Mouse (Mus musculus) heart, adult 9 months (tissue): ENCODE measurements around the gene Cacna2d1.

ENCODE experiments used
- DNase-seq, 2 experiments: peaks; one replicate each; pipeline ENCODE4 v3.0.0; 2022; ENCODE audit warnings: low spot score in 2 of 2

Gene Cacna2d1

DNA sequence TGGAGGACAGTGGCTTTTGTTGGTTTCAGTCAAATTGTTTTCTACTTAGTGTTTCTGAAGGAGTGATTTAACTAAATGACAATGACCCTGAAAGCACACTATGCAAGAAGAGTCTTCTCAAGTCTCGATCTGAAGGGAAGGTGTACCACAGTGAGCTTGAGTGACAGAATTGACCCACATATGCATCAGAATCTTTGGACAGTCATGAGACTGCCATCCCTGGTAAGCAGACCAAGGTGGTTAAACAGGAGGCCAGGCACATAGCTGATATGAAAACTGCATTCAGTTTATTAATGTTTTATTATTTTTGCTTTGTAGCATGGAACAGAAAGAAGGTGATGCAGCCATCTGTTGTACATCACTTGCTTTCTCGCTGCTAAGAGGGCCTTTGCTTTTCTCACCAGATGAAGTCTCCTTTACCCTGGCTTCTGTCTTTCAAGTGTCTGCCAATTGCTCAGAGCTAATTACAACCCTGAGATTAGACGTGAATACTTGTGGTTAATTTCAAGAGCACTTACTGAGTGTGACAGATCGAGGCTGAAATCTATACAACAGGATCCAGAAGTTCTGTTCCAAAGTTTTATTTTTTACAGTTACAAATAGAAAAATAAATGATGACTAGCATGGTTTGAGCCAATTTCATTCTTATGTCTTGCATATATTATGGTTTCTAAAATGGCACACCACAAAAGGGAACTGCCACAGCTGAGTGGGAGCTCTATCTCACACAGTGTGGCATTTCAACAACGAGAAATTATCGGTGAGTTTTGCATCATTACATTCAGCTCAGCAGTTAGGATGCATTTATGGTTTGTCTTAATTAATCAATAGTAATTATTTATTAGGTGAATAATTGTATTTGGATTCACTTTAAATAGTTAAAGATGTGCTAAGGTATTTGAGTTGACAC, 221.1 kb downstream of the Cacna2d1 start:
- DNase-seq: peak in 1 of 2 experiments; percentile 7

DNA sequence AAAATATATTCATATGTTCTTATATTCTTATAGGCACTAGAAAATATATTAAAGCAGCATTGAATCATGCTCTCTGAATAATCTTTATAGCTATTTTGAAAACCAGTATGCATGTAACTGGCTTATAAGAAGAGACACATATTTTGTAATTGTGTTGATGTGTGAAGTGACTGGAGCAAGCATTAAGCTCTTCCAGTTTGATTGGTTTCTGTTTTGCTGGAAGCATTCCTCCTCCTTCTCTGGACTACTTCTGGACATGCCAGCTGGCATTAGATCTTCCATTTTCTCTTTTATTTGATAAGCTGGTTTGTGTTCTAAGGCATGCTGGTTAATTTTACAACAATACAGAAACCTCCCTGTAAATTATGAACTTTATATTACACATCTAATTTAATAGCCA, 228.8 kb downstream of the Cacna2d1 start:
- no peak for DNase-seq

- DNase-seq: no peak
These were observed 231.8 kb downstream of the Cacna2d1 start for GRCm38 (mm10) chr5:16166117-16166867.

- DNase-seq: no peak
These were observed 232.4 kb downstream of the Cacna2d1 start for GRCm38 (mm10) chr5:16166868-16167267.

DNA sequence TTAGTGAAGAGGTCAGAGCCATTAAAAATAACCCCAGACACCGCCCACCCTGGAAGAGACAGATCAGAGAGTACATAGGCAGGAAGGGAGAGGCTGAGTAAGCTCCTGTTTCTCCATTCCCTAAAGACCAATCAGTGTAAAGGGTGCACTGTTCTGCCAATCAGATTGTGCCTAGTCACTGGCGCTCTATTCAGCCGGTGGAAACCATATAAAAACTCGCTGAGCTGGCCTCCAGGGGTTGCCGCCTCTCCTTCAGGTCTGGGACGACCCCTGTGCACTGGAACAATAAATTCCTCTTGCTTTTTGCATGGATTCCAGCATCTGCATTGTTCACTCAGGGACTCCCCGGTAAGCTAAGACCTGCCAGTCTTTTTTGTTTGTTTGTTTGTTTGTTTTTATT, 246.6 kb downstream of the Cacna2d1 start:
- DNase-seq: no peak

DNA sequence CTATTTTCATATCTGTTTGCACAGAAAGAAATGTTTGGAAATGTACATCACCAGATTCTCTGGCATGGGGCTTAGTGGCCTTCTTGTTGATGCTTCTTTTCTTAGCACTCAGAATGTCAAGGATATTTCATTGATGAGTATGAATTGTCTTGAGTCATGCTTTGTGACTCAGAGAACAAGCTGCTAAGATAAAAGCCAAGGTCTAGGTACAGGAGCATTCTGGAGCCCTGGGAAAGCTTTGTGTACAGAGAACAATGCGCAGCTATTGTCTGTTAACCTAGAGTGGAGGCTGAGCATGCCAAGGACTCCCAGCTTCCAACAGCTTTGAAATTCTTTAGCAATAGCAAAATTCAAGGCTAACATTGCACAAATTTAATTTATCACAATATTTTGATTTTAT, 249.6 kb downstream of the Cacna2d1 start:
- no peak for DNase-seq

- peak; percentile 50 to 59 for DNase-seq
These were observed 253.4 kb downstream of the Cacna2d1 start for GRCm38 (mm10) chr5:16187931-16188330.

- no peak for DNase-seq
These were observed 255.4 kb downstream of the Cacna2d1 start for GRCm38 (mm10) chr5:16189878-16190277.

GRCm38 (mm10) chr5:16191165-16191564, 256.7 kb downstream of the Cacna2d1 start:
- no peak for DNase-seq

DNA sequence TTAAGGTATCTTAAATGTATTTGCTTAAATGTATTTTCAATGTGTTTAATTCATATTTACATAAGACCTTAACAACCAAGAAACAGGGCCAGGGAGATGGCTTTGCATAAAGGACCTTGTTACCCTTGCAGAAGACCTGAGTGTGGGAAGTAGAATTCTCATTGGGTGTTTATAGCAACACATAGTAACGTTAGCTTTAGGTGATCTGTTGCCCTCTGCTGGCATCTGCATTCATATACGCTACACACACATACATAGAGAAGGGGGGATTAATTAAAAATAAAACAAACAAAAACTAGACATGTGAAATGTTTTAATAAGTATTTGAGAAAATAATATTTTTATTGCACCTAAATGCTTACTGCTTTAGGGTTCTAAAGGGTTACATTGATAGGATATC, 265.3 kb downstream of the Cacna2d1 start:
- DNase-seq: no peak

DNA sequence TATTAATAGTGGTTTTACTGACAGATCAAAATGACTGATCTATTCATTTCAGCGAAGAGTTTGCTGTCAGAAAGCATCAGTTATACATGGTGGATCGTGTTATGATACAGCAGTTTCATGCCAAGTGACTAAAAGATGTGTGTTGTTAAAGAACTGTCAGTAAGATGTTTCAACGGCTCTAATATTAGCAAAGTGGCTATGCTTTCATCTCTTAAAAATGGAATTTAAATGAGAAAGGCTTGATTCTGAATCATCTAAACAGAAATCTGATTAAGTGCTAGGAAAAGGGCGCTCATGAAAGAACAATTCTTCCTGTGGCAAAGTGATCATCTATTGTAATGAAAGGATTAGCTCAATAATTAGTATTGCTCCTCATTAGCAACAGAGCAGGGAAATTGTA, 287.5 kb downstream of the Cacna2d1 start:
- no peak for DNase-seq

DNA sequence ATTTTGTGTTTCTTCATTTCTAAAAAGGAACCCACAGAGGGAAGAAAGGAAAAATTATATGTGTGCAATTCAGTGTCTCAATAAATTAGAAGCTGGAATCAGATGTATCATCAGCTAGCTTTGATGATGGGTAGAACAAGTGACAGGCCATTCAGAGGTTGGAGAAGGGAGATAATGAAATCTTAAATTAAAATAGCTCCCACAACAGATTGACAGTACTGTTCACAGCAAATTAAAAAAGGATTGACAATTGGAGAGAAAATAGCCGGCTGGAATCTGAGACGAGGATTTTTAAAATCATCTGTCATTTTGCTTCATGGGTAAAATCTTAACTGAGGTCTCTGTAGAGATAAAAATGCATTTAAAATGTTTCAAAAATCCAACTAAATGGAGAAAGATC, 290.9 kb downstream of the Cacna2d1 start:
- DNase-seq: no peak

DNA sequence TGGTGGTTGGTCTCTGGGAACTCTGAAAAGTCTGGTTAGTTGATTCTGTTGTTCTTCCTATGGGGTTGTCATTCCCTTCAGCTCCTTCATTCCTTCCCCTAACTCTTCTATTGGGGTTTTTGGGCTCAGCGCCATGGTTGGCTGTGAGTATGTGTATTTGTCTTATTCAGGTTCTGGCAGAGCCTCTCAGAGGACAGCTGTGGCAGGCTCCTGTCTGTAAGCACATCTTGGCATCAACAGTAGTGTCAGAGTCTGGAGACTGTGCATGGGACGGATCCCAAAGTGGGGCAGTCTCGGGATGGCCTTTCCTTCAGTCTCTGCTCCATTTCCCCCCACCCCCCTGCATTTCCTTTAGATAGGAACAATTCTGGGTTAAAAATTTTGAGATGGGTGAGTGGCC, 294.9 kb downstream of the Cacna2d1 start:
- DNase-seq: peak in 1 of 2 experiments; percentile 3

- no peak for DNase-seq
These were observed 297.0 kb downstream of the Cacna2d1 start for GRCm38 (mm10) chr5:16231477-16231876.

- DNase-seq: no peak
These were observed 300.4 kb downstream of the Cacna2d1 start for GRCm38 (mm10) chr5:16234891-16235290.

DNA sequence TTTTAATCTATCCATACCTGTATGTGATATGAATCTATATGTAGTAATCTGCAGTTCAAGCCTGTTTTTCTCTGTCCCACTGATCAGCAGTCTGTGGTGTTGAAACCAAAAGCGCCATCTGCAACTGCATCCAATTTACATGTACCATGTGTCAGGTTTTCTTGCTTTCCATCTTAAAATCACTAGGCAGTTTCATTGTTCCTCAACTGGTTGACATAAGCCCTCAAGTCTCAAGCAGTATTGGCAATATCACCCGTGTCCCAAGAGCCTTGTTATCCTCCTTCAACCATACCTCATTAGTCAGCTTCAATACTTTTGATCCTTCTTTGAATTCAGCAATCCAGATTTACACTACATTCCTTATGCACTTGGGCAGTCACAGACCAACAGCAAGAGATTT, 301.4 kb downstream of the Cacna2d1 start:
- DNase-seq: no peak

- no peak for DNase-seq
These were observed 302.1 kb downstream of the Cacna2d1 start for GRCm38 (mm10) chr5:16236608-16237007.

DNA sequence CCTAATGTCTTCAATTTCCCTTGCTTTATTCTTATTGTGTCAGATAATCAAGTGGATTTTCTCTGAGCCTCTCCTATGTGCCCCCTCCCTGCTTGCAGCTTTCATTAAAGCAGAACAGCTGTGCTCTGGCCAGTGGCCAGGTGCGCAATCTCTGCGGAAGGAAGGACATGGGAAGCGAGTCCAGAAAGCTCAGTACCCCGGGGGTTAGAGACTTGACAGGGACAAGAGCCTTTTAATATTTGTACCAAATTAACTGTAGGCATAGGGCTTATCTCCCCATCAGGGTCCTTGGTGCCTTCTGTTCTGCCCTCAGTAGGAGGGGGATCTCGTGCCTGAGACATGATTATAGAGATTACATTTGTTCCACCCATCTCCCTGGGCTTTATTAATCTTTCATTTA, 303.5 kb downstream of the Cacna2d1 start:
- peak; percentile 64 to 75 for DNase-seq

DNA sequence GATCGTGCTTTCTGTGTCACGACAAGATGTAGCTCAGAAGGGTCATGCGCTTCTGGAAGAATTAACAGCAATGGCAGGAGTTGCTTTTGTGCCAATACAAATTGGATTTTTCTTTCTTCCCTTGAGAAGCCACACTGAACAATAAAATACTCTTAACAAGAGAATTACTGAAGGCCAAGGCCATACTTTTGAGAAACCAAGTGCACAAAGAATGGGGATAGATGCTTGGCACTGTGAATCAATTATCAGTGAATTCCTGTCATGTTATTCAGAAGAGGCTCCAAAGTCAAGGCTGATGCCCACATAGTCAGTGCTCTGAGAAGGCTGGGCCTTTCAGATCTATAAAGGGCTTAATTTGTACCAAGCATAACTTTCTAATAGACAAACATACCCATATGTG, 305.8 kb downstream of the Cacna2d1 start:
- no peak for DNase-seq

GRCm38 (mm10) chr5:16243599-16243998, 309.1 kb downstream of the Cacna2d1 start:
- no peak for DNase-seq

DNA sequence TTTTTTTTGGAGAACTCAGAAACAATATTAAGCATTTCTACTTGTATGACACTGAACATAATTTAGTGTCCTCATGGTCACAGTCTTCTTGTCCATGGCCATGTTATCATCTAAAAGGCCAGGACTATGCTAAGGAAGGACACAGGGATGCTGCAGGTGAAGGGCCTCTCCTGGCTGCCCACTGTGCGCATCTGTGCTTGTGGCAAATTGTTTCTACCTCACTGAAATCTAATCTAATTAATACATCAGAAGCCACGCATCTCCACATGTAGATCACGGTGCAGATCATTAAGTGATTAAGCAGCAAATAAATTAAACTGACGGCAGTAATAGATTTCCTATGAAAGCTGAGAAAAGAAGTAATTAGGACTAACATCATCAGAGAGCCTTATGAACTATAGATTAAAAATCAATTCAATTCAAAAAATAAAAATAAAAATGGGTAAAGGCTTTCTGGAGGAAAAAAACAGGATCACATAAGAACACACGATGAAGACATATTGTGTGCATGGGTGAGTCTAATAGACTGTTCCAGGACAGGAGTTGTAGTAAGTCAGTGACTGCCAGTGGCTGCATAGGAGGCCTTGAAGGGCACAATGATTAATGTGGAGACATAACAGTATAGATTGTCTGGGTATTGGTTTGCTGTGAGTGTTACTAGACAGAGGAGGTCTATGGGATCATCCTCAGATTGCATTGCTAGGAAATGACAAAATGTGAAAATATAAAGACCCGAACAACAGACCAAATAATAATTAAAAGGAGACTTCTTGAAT, 318.4 kb downstream of the Cacna2d1 start:
- no peak for DNase-seq

DNA sequence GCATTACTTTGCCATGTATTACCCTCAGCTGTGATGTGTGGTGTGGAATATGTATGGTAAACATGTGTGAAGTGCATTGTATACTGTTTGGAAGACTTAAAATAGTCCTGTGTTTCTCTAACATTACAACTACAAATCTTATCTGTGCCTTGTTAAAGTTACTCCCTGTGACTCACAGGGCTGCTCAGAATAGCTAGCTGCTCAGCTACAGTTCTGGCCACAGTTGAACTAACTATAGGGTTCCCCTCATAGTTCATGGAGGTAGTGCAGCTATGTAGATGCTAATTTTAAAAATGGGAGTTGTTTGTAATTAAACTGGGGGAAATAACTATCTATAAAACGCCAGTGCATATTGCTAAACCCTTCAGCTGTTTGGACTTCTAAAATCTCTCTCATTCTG, 319.3 kb downstream of the Cacna2d1 start:
- DNase-seq: no peak
